Mouse (Mus musculus) embryonic fibroblast, embryonic 13.5 days (primary cell): ENCODE data around the gene Hcar1.

Experiments used
- CTCF ChIP-seq: IDR thresholded peaks from 2 replicates; pipeline ENCODE4 v1.5.1; 2011; ENCODE audit warnings: mild to moderate bottlenecking, control low read depth, low read length, moderate library complexity, borderline replicate concordance; ENCODE audit not compliant: insufficient read depth
- POLR2A ChIP-seq: IDR thresholded peaks from 2 replicates; pipeline ENCODE4 v1.6.1; 2011; ENCODE audit warnings: low read depth, mild to moderate bottlenecking, control low read depth, low read length, moderate library complexity

GRCm38 (mm10) chr5:123843816-123844215, 36.0 kb downstream of the Hcar1 start:
- TF ChIP-seq CTCF (no peak), POLR2A (no peak)
